Mouse (Mus musculus): ENCODE data around the gene Abca4.
"Not testable (repeated sequence)": the region's sequence is repeated elsewhere in the genome, so short reads cannot be mapped to it uniquely, and the experiment has no call there.

Gene Abca4

DNA sequence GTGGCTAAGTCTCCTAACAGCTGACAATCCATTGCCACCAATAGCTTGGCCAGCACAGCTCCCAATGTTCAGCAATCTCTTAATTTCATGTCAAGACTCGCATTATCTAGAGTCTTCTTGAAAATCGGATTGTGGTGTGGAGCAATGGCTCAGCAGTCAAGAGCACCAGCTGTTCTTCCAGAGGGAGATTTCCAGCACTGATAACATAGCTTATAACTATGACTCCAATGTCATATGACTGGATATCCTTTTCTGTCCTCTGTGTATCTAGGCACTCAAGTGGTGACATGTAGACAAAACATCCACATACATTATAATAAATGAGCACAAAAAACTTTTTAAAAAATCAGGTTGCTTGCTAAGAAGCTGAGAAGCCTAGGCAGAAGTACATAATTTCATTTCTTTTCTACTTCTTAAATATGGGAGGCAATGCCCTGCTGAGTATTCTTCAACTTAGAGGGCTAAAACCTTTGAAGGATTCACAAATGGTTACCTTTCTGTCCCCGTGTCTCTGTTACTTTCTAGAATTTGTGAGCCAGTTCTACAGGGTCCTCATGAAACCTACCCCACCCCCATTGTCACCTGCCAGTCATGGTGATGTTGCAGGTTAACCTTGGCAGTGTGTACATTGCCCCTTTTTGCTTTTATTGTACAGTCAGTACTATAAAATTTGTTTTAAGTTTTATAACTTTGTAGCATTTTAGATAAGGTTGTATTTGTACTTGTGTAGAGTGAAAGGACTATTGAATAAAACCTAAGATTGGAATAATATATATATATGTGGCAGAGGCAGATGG, 177.2 kb downstream of the Abca4 start:
- DNase-seq = no peak

DNA sequence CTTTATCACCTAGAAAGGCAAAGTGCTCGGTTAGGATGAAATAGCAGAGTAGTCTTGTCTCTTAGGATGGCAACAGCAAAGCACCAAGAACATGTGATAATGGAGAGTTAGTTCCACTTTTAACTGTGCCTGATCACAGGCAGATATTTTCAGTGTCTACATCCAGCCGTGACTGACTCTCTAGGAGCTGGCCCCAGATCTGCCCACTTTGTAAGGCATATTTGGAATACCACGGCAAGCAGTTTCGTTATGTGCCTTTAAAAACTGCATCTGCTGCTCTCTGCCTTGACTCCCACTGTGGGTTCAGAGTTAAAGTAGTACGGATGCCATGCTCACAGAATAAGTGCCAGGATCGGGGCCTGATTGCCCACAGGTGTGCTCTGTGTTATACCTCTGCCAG, 182.7 kb downstream of the Abca4 start:
- DNase-seq = not testable (repeated sequence)

All from cerebellum, adult 9-10 months (tissue).